11 mouse cellular contexts compared by ENCODE assay signal in genomic region chr11:117822728-117823241, GRCm38 (mm10). TPM values are rescaled to one million over a fixed set of nuclear protein-coding genes. Genes with fewer than 3 reads are reported as not detected.
DNase-seq lines count a peak whose midpoint lies in the region; ATAC-seq and TF ChIP-seq lines count a peak whose summit lies in the region.
"Had no signal": no experiment of that assay in that cellular context is flagged by ENCODE, and none has a peak within 500 bp of the region (broad histone marks: within the 10 kb centered on the region; RNA-seq: fewer than 3 reads in every experiment).

No protein-coding gene starts in this region.

- H3K9me3 ChIP-seq in kidney, postnatal 0 days (replicated peaks; ENCODE audit: low read length), result no peaks in the 10 kb centered on the region
- H3K9me3 ChIP-seq: midbrain, embryonic 12.5 days had no signal

- H3K27ac ChIP-seq in kidney, postnatal 0 days, result peak overlapping the region; percentile 48
- H3K27ac ChIP-seq: midbrain, embryonic 12.5 days had no signal

- peak; percentile 55 for DNase-seq in kidney, postnatal 0 days (ENCODE audit: low spot score)
- DNase-seq in kidney, adult 11 months, result no peak
- DNase-seq in Muller cell, postnatal 12 days (ENCODE audit: inconsistent ontology term), result peak; percentile 70
- peak; percentile 66 to 74 for DNase-seq in heart, postnatal 10 days
- peak; percentile 63 for DNase-seq in lung, postnatal 14 days
- no peak for DNase-seq in left cerebral cortex, adult 9 months (ENCODE audit: low spot score in 2 of 2)
- DNase-seq in cerebellum, postnatal 14 days, result no peak
- DNase-seq: layer of hippocampus, postnatal 36 days; right cerebral cortex, adult 18-20 months had no signal

- intact Hi-C loops in heart, postnatal 10 days (cut with DNase I), result loop anchor here (10.0 kb wide), 1 partner anchor 348 kb away; no protein-coding TSS in a partner anchor

- WGBS in kidney, postnatal 0 days, result 57% methylated on average over 7 of the region's 7 CpGs

- no peak for ATAC-seq in kidney, postnatal 0 days (replicated peaks; ENCODE audit: low FRiP score, low read depth)

- no peak overlapping the region for H3K9ac ChIP-seq in kidney, postnatal 0 days (ENCODE audit: low read depth, low read length)
- H3K9ac ChIP-seq: midbrain, embryonic 12.5 days had no signal

- no peak overlapping the region for H3K4me3 ChIP-seq in kidney, postnatal 0 days (replicated peaks; ENCODE audit: low read depth, low read length)
- H3K4me3 ChIP-seq: midbrain, embryonic 12.5 days had no signal

- H3K27me3 ChIP-seq in kidney, postnatal 0 days (ENCODE audit: insufficient read depth, low read length), result no peaks in the 10 kb centered on the region
- H3K27me3 ChIP-seq: midbrain, embryonic 12.5 days had no signal

- H3K36me3 ChIP-seq in kidney, postnatal 0 days (ENCODE audit: insufficient read depth, low read length), result peaks cover 22% of the 10 kb centered on the region; the same call in 1 of the 2 replicates

- H3K4me1 ChIP-seq in kidney, postnatal 0 days (replicated peaks; ENCODE audit: insufficient read depth, low read length), result peaks cover 22% of the 10 kb centered on the region; the same call in 1 of the 2 replicates

- H3K4me2 ChIP-seq in kidney, postnatal 0 days (ENCODE audit: low read length), result no peak overlapping the region
- H3K4me2 ChIP-seq: midbrain, embryonic 12.5 days had no signal

- no peak for TF ChIP-seq CTCF in kidney, postnatal 0 days (IDR thresholded peaks at IDR 0.05; ENCODE audit: low read depth)

RNA-seq across cellular contexts. Expression of gene Afmid, which starts 2.9 kb away (rescaled TPM):
- 4.5 and 5.4 TPM in 2 replicates for polyA plus RNA-seq in kidney, postnatal 0 days (2015; fragmentation: Nextera tagmentation; extraction: Ambion mirVana)
- total RNA-seq in heart, postnatal 10 days (2021), result 1 to 10 TPM; 7.4 to 10.0 TPM

RNA-seq across cellular contexts. Expression of gene Tk1, which starts 3.1 kb away (rescaled TPM):
- polyA plus RNA-seq in kidney, postnatal 0 days (2015; fragmentation: Nextera tagmentation; extraction: Ambion mirVana), result 51.6 and 64.0 TPM in 2 replicates
- 10 to 100 TPM; 22.9 to 27.9 TPM for total RNA-seq in heart, postnatal 10 days (2021)

RNA-seq across cellular contexts. Expression of gene Gm20708, which starts 13.3 kb away (rescaled TPM):
- 0.19 and 0.21 TPM in 2 replicates for polyA plus RNA-seq in kidney, postnatal 0 days (2015; fragmentation: Nextera tagmentation; extraction: Ambion mirVana)
- total RNA-seq in heart, postnatal 10 days (2021), result 1 to 10 TPM; 1.5 to 2.5 TPM

RNA-seq across cellular contexts. Expression of gene Syngr2, which starts 13.3 kb away (rescaled TPM):
- 107 and 115 TPM in 2 replicates for polyA plus RNA-seq in kidney, postnatal 0 days (2015; fragmentation: Nextera tagmentation; extraction: Ambion mirVana)
- total RNA-seq in heart, postnatal 10 days (2021), result 100 to 1,000 TPM; 100 to 105 TPM

RNA-seq across cellular contexts. Expression of gene 6030468B19Rik, which starts 25.3 kb away (rescaled TPM):
- polyA plus RNA-seq in kidney, postnatal 0 days (2015; fragmentation: Nextera tagmentation; extraction: Ambion mirVana), result not detected in 2 replicates
- total RNA-seq in heart, postnatal 10 days (2021), result not detected
- total RNA-seq: gastrocnemius, postnatal 36 days had no signal

Comparison
In these comparisons a context has a peak if more than half of its experiments do, and no peak if none do; other contexts are left out.
1. DNase-seq: peak in kidney, postnatal 0 days (single experiment), Muller cell, postnatal 12 days (single experiment), heart, postnatal 10 days (2 of 2) and lung, postnatal 14 days (single experiment); none in kidney, adult 11 months (single experiment), left cerebral cortex, adult 9 months (0 of 2) and cerebellum, postnatal 14 days (0 of 2).